Mouse (Mus musculus): ENCODE measurements around the gene Clasp1. TPM values are rescaled to one million over a fixed set of nuclear protein-coding genes. Genes with fewer than 3 reads are reported as not detected.

Gene Clasp1
- polyA plus RNA-seq, 1 experiment from 2014 or later = 71.6 TPM

DNA sequence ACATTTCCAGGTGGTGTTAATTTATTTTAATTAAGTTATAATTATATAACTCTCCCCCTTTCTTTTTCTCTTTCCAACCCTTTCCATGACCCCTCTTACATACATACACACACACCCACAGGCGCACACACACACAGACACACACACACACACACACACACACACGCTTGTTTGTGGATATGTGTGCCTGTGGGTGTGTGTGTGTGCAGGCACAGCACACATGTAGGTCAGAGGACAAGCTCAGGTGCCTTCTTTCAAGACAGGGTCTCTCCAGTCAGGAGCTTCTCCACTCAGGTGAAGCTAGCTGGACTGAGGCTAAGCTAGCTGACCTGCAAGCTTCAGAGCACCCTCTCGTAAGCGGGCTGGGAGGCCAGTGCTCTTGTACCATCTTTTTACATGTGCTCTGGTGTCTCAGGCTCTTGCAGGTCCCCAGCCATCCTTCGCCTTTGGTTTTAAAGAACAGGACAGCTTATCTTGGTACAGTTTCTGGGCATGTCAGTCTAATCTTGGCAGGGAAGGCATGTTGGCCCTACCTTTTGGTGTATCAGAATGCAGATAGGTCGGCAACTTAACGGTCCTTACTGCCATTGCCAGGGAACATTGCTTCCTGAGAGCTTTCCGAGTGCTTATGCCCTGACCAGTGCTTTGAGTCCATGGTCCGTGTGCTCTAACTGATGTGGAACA lies 28.3 kb downstream of the Clasp1 start:
- H3K4me3 ChIP-seq (ENCODE audit: low read depth, low read length) = no peak overlapping the region
- DNase-seq (ENCODE audit: low spot score) = no peak
- no peak overlapping the region for H3K9ac ChIP-seq (ENCODE audit: low read length)
- no peaks in the 10 kb centered on the region for H3K27me3 ChIP-seq (replicated peaks; ENCODE audit: control insufficient read depth, insufficient read depth, low read length)
- 94% methylated on average over 9 of the region's 9 CpGs for WGBS
- H3K27ac ChIP-seq (ENCODE audit: low read depth, low read length) = no peak overlapping the region
- H3K4me1 ChIP-seq (ENCODE audit: control insufficient read depth, insufficient read depth, low read length) = no peaks in the 10 kb centered on the region
- H3K36me3 ChIP-seq (ENCODE audit: control insufficient read depth, insufficient read depth, low read length) = peaks cover 19% of the 10 kb centered on the region
- H3K4me2 ChIP-seq (ENCODE audit: low read length) = no peak overlapping the region
- no peak for ATAC-seq
- H3K9me3 ChIP-seq (replicated peaks; ENCODE audit: control insufficient read depth, low read length) = no peaks in the 10 kb centered on the region

DNA sequence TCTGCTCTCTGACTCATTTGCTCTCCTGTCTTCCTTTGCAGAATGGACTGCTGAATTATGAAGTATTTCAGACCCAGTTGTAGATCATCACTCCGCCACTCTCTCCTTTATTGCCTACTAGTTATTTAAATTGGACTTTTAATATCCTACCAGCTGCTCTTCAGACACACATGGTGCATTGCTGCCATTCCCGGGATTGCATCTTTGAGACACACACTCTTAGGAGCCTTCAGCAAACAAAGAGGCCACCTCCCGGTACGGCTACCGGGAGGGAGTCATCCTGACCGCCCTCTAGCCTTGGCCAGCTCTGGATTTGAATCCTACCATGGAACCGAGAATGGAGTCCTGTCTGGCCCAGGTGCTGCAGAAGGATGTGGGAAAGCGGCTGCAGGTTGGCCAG lies 30.5 kb downstream of the Clasp1 start:
- H3K4me1 ChIP-seq (ENCODE audit: control insufficient read depth, insufficient read depth, low read length) = no peaks in the 10 kb centered on the region
- no peak overlapping the region for H3K4me3 ChIP-seq (ENCODE audit: low read depth, low read length)
- no peak overlapping the region for H3K4me2 ChIP-seq (ENCODE audit: low read length)
- H3K27me3 ChIP-seq (replicated peaks; ENCODE audit: control insufficient read depth, insufficient read depth, low read length) = no peaks in the 10 kb centered on the region
- no peak for ATAC-seq
- WGBS = 90% methylated on average over 8 of the region's 8 CpGs
- H3K36me3 ChIP-seq (ENCODE audit: control insufficient read depth, insufficient read depth, low read length) = peaks cover 37% of the 10 kb centered on the region
- no peak for DNase-seq (ENCODE audit: low spot score)
- no peaks in the 10 kb centered on the region for H3K9me3 ChIP-seq (replicated peaks; ENCODE audit: control insufficient read depth, low read length)
- no peak overlapping the region for H3K27ac ChIP-seq (ENCODE audit: low read depth, low read length)
- no peak overlapping the region for H3K9ac ChIP-seq (ENCODE audit: low read length)

DNA sequence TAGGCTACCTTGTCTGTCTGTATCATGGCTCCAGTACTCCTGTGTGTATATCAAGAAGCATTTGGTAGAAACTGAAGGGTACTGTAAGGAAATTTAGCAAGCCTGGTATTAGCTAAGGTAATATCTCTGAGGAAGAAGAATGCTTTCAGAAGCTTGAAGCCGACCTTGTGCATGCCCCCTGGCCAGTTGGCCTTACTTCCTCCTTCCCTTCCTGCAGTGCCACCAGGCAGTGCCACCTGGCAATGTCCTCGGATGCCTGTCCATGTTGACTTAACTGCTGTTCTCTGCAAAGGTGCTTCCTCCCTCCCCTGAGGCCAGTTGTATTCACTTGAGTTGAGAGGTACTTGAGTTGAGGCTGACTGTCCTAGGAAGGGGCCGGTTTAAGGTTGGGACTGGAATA lies 32.3 kb downstream of the Clasp1 start:
- WGBS = 86% methylated on average over 3 of the region's 3 CpGs

DNA sequence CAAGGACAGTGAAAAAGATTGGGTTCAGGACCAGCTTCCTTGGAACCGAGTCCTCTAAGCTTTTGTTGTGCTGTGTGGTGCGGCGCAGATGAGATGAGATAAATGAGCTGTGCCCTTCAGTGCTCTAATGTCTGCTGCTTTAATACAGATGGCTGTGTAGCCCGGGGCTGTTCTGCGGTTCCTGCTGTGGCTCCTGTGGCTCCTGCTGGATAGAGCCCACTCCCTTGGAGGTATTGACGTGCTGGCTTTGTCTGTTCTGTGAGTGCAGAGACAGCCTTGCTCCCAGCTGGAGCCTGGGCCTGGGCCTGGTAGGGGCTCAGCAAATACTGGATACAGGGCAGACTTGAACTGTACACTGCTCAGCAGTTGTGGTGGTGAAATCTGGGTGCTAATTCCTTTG lies 34.0 kb downstream of the Clasp1 start:
- ATAC-seq = peak; percentile 44; the same call in 1 of the 2 replicates
- peaks cover 47% of the 10 kb centered on the region for H3K36me3 ChIP-seq (ENCODE audit: control insufficient read depth, insufficient read depth, low read length)
- H3K4me2 ChIP-seq (ENCODE audit: low read length) = no peak overlapping the region
- 74% methylated on average over 6 of the region's 6 CpGs for WGBS
- H3K9ac ChIP-seq (ENCODE audit: low read length) = no peak overlapping the region
- no peaks in the 10 kb centered on the region for H3K9me3 ChIP-seq (replicated peaks; ENCODE audit: control insufficient read depth, low read length)
- no peak overlapping the region for H3K27ac ChIP-seq (ENCODE audit: low read depth, low read length)
- no peak overlapping the region for H3K4me3 ChIP-seq (ENCODE audit: low read depth, low read length)
- no peaks in the 10 kb centered on the region for H3K4me1 ChIP-seq (ENCODE audit: control insufficient read depth, insufficient read depth, low read length)
- DNase-seq (ENCODE audit: low spot score) = no peak
- H3K27me3 ChIP-seq (replicated peaks; ENCODE audit: control insufficient read depth, insufficient read depth, low read length) = no peaks in the 10 kb centered on the region

More for the DNA sequence above, 32.3 kb downstream of the Clasp1 start:
- ATAC-seq = no peak
- Histone ChIP-seq H3K9me3 (replicated peaks; ENCODE audit: control insufficient read depth, low read length) (no peaks in the 10 kb centered on the region), H3K9ac (ENCODE audit: low read length) (no peak overlapping the region), H3K27me3 (replicated peaks; ENCODE audit: control insufficient read depth, insufficient read depth, low read length) (no peaks in the 10 kb centered on the region), H3K36me3 (ENCODE audit: control insufficient read depth, insufficient read depth, low read length) (peaks cover 47% of the 10 kb centered on the region), H3K4me2 (ENCODE audit: low read length) (no peak overlapping the region), H3K4me1 (ENCODE audit: control insufficient read depth, insufficient read depth, low read length) (no peaks in the 10 kb centered on the region), H3K4me3 (ENCODE audit: low read depth, low read length) (no peak overlapping the region), H3K27ac (ENCODE audit: low read depth, low read length) (no peak overlapping the region)
- no peak for DNase-seq (ENCODE audit: low spot score)

DNA sequence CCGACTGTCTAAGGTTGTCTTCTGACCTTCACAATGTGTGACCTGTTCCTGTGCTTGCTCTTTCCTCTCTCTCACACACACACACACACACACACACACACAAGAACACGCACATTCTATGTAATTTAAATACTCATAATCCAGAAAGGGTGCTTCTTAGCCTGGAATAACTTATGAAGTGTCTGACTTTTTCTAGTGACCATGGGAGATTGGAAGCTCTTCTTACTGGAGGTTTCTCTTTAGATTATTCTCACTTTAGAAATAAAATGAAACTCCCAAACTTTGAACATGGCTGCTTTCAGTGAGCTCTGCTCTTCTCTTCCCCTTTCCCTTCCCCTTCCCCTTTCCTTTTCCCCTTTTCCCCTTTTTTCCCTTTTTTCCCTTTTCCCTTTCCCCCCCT lies 37.1 kb downstream of the Clasp1 start:
- H3K4me1 ChIP-seq (ENCODE audit: control insufficient read depth, insufficient read depth, low read length) = peaks cover 2% of the 10 kb centered on the region; the same call in 1 of the 2 replicates
- ATAC-seq (no peak), DNase-seq (ENCODE audit: low spot score) (no peak)
- no peak overlapping the region for H3K4me2 ChIP-seq (ENCODE audit: low read length)
- H3K9me3 ChIP-seq (replicated peaks; ENCODE audit: control insufficient read depth, low read length) = no peaks in the 10 kb centered on the region
- H3K9ac ChIP-seq (ENCODE audit: low read length) = no peak overlapping the region
- 92% methylated on average over 2 of the region's 2 CpGs for WGBS
- H3K36me3 ChIP-seq (ENCODE audit: control insufficient read depth, insufficient read depth, low read length) = peaks cover 32% of the 10 kb centered on the region
- no peak overlapping the region for H3K27ac ChIP-seq (ENCODE audit: low read depth, low read length)
- H3K27me3 ChIP-seq (replicated peaks; ENCODE audit: control insufficient read depth, insufficient read depth, low read length) = no peaks in the 10 kb centered on the region
- H3K4me3 ChIP-seq (ENCODE audit: low read depth, low read length) = no peak overlapping the region

DNA sequence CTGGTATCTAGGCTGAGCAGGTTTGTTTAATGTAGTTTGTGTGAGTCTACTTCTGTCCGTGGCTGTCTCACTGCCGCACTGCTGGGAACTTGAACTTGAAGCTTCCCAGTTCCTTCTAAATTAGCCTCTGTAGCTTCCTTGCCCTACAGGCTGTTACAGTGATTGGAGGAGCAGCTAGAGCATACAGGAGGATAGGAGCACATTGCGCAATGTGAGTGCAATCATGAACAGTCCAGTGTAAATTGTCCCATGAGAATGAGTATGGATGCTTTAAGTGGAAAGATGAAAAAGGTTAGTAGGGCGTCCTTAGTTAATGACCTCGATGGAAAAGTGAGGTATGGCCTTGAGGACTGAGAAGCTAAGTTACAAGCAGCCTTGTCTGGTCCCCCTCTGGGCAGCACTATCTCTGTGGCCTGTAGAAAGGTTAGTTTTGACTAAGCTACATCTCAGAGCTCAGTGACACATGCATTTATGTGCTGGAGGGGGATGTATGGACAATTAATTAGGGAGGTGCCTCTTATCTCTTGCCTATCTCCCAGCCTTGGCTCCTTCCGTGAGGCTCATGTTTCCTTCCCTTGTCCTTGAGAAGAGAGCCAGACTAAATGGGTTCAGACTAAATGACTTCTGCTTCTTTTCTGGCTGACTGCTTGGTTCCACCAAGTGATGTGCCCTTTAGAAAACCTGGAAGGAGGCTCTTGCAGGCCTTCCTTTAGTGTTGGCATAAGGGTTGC lies 39.7 kb downstream of the Clasp1 start:
- Histone ChIP-seq H3K4me1 (ENCODE audit: control insufficient read depth, insufficient read depth, low read length) (peaks cover 2% of the 10 kb centered on the region; the same call in 1 of the 2 replicates), H3K36me3 (ENCODE audit: control insufficient read depth, insufficient read depth, low read length) (peaks cover 17% of the 10 kb centered on the region), H3K27me3 (replicated peaks; ENCODE audit: control insufficient read depth, insufficient read depth, low read length) (no peaks in the 10 kb centered on the region), H3K4me2 (ENCODE audit: low read length) (no peak overlapping the region), H3K4me3 (ENCODE audit: low read depth, low read length) (no peak overlapping the region), H3K9ac (ENCODE audit: low read length) (no peak overlapping the region), H3K9me3 (replicated peaks; ENCODE audit: control insufficient read depth, low read length) (no peaks in the 10 kb centered on the region), H3K27ac (ENCODE audit: low read depth, low read length) (no peak overlapping the region)
- no peak for DNase-seq (ENCODE audit: low spot score)
- WGBS = 92% methylated on average over 6 of the region's 6 CpGs
- no peak for ATAC-seq

DNA sequence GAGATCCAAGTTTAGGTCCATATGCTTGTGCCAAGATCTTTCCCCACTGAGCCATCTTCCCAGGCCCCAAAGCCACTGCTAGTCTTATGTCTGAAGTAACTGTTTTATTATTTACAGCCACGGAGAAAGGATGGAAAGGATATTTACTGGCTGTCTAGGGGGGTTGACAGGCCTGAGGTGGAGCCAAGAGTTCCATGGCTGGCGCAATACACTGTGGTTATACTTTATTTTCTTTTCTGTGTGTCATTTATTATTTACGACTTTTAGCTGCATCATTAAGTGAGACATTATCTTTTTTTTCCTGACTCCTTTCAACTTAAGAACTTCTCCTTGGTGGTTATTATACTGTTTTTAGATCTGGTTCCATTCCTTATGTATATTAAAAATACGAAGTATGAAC lies 42.7 kb downstream of the Clasp1 start:
- Histone ChIP-seq H3K9ac (ENCODE audit: low read length) (no peak overlapping the region), H3K9me3 (replicated peaks; ENCODE audit: control insufficient read depth, low read length) (no peaks in the 10 kb centered on the region), H3K36me3 (ENCODE audit: control insufficient read depth, insufficient read depth, low read length) (no peaks in the 10 kb centered on the region; the same call in 1 of the 2 replicates), H3K27ac (ENCODE audit: low read depth, low read length) (no peak overlapping the region), H3K4me2 (ENCODE audit: low read length) (no peak overlapping the region), H3K4me3 (ENCODE audit: low read depth, low read length) (no peak overlapping the region), H3K4me1 (ENCODE audit: control insufficient read depth, insufficient read depth, low read length) (peaks cover 2% of the 10 kb centered on the region; the same call in 1 of the 2 replicates), H3K27me3 (replicated peaks; ENCODE audit: control insufficient read depth, insufficient read depth, low read length) (no peaks in the 10 kb centered on the region)
- 93% methylated on average over 4 of the region's 4 CpGs for WGBS
- DNase-seq (ENCODE audit: low spot score) (no peak), ATAC-seq (no peak)

DNA sequence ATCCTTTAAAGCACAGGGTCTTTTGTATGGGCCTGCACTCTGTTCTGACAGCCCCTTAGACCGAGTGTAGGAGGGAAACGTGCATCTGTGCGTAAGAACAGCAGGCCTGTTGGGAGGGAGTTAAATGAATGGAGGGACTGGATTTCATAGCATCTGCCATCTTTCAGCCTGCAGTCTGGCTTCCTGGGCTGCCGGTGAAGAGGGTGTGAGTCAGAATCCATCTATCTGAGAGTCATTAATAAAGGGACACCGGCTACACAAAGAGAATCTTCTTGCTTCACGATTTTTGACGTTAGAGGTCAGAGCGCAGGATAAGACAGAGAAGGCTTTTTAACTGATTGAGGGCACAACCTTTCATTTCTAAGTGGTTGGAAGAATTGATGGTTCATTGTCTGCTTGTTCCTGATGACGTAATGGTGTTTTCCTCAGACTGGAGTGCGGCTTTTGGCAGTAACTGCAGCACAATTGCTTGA lies 46.2 kb downstream of the Clasp1 start:
- Histone ChIP-seq H3K9ac (ENCODE audit: low read length) (peak overlapping the region; percentile 29; the same call in 1 of the 2 replicates), H3K4me2 (ENCODE audit: low read length) (peak overlapping the region; percentile 27), H3K9me3 (replicated peaks; ENCODE audit: control insufficient read depth, low read length) (no peaks in the 10 kb centered on the region), H3K4me3 (ENCODE audit: low read depth, low read length) (no peak overlapping the region), H3K27ac (ENCODE audit: low read depth, low read length) (peak overlapping the region; percentile 89), H3K36me3 (ENCODE audit: control insufficient read depth, insufficient read depth, low read length) (no peaks in the 10 kb centered on the region; the same call in 1 of the 2 replicates), H3K4me1 (ENCODE audit: control insufficient read depth, insufficient read depth, low read length) (no peaks in the 10 kb centered on the region; the same call in 1 of the 2 replicates), H3K27me3 (replicated peaks; ENCODE audit: control insufficient read depth, insufficient read depth, low read length) (no peaks in the 10 kb centered on the region)
- DNase-seq (ENCODE audit: low spot score) (peak; percentile 80), ATAC-seq (peak; percentile 83)
- WGBS = 53% methylated on average over 10 of the region's 10 CpGs

DNA sequence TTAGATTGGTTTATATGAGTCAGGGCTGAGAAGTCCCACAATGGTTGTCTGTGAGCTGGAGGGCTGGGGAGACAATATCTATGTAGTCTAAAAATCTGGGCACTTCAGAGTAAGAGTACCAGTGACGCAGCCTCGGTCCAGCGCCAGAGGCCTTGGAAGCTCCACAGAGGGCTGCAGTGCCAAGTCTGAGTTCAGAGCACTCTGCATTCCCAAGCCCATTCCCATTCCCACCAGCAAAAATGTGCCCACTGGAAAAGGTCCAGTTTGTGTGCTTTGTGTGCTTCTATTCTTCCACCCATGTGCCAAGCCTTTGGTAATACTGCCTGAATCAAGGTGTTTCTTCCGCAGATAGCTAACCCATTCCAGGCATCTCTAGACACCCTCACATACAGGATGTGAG lies 49.0 kb downstream of the Clasp1 start:
- H3K4me3 ChIP-seq (ENCODE audit: low read depth, low read length) = no peak overlapping the region
- no peak overlapping the region for H3K9ac ChIP-seq (ENCODE audit: low read length)
- ATAC-seq (no peak), DNase-seq (ENCODE audit: low spot score) (peak; percentile 40)
- no peaks in the 10 kb centered on the region; the same call in 1 of the 2 replicates for H3K36me3 ChIP-seq (ENCODE audit: control insufficient read depth, insufficient read depth, low read length)
- no peaks in the 10 kb centered on the region for H3K9me3 ChIP-seq (replicated peaks; ENCODE audit: control insufficient read depth, low read length)
- H3K4me2 ChIP-seq (ENCODE audit: low read length) = no peak overlapping the region
- H3K27ac ChIP-seq (ENCODE audit: low read depth, low read length) = no peak overlapping the region
- H3K27me3 ChIP-seq (replicated peaks; ENCODE audit: control insufficient read depth, insufficient read depth, low read length) = no peaks in the 10 kb centered on the region
- WGBS = 93% methylated on average over 4 of the region's 4 CpGs
- no peaks in the 10 kb centered on the region; the same call in 1 of the 2 replicates for H3K4me1 ChIP-seq (ENCODE audit: control insufficient read depth, insufficient read depth, low read length)
